Mouse (Mus musculus): Measurements from ENCODE around the gene Cutc.

Gene Cutc

DNA sequence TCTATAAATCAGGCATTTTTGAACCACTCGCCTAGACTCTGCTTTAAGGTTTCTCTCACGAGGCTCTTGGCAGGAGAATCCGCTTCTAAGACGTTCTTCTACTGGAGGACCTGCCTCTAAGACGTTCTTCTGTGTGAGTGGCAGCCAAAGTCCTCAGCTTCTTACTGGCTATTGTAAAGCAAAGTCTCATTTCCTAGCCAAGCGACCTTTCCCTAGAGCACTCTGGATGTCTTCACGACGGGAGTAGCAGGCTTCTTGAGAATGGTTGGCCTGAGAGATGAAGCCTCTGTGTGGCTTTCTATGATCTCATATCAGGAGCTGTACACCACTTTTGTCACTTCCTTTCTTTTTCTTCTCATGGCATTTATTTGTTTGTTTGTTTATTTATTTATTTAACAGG lies 42.7 kb downstream of the Cutc start:
- DNase-seq (ENCODE audit: low read depth) = no peak

- no peak for DNase-seq (ENCODE audit: low read depth)
These were observed 44.4 kb downstream of the Cutc start for GRCm38 (mm10) chr19:43797216-43797615.

DNA sequence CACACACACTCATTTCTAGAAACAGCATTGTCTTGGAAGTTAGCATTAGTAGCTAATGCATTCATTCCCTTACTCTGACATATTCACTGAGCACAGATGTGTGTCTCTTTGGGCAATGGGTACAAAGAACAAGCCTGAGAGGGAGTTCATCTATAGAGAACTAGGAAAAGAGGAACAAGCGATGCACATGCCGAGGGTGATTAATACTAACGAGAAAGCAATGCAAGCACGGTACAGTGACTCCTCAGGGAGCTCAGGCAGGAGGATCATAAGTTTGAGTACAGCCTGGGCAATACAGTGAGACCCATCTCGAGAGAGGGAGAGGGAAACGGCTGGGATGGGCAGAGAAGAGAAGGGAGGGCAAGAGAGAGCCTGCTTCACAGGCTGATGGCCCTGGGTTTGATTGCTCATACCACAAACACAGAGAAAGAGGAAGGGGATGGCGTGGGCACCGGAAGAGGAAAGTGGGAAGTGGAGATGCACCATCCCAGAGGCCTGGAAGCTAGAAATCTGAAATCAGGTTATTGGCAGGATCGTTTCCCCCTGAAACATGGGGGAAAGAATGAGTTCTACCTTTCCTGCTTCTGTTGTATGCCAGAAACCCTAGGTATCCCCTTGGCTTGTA lies 48.7 kb downstream of the Cutc start:
- no peak for DNase-seq (ENCODE audit: low read depth)

DNA sequence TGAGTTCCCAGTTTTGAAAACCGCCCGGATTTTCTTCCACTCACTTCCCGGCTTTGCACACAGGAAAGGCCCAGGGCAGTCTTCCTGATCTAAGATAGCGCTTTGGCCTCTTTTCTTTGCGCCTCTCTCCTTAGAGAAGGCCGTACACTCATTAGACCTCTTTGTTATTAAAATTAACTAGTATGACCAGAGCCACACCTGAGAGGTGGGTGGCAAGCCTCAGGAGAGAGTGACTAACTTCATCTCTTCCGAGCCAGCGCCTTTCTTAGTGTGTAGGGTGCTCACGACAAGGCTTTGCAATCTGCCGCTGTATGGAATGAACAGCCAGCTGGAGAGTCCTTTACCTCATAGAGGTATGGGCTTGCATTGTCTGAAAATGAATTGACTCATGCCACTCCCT lies 51.1 kb downstream of the Cutc start:
- no peak for DNase-seq (ENCODE audit: low read depth)

DNA sequence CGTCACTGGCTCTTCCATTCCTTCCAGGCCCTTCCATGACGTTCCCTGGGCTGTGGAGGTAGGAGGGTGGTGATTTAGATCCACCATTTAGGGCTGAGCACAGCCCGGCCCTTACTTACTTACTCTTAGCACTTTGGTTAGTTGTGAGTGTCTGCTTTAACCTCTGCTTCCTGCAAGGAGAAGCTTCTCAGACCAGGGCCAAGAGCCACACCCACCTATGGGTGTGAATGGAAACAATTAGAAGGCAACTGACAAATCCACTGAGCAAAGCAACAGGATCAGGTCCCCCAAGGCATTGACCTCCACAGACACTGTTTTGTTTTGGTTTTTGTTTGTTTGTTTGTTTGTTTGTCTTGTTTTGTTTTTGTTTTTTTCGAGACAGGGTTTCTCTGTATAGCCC lies 56.5 kb downstream of the Cutc start:
- no peak for DNase-seq (ENCODE audit: low read depth)

DNA sequence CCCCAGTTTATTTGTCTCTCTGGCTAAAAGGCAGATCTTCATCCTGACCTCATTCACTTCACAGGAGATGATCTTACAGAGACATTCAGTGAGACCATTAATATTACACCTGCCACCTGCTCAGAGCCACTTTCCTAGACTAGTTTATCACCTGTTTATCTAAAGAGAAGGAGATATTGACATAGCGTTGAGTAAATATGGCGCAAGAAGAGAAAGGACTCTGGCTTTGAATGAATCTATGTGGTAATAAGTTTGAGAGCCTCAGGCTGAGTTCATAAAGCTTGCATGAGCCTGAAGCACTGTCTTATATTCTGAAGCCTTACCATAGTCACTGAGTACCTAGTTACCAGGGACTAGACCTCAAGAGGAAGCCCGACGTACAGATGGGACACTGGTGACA lies 58.6 kb downstream of the Cutc start:
- DNase-seq (ENCODE audit: low read depth) = no peak

DNA sequence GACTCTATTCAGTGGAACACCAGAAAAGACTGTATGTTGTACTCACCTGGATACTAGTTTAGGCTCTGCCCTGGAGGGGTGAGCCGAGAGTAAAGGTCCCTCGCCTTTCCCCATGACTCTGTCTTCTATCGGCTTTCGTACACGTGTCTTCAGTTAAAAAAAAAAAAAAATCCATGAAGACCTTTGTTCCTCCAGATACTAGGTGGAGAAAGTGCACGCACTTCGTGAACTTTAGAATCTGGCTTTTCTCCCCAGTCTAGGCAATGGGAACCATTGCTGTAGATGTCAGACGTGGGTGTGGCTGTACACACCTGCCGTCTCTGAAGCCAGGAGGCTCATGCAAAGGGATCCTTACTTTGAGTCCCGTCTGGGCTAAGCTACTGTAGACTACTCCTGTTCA lies 60.5 kb downstream of the Cutc start:
- no peak for DNase-seq (ENCODE audit: low read depth)

GRCm38 (mm10) chr19:43815661-43816414 lies 63.0 kb downstream of the Cutc start:
- DNase-seq (ENCODE audit: low read depth) = no peak
